Mouse (Mus musculus) kidney, postnatal 14 days (tissue): Measurements from ENCODE around the gene Bglap2.
A peak's percentile ranks its signal among the peaks of the same experiment; 100 is the strongest.
"Not testable (repeated sequence)": the region's sequence is repeated elsewhere in the genome, so short reads cannot be mapped to it uniquely, and the experiment has no call there.

Experiments
- DNase-seq: peaks from one replicate; pipeline ENCODE4 v3.0.0; 2022; ENCODE audit warnings: mixed read lengths

The Bglap2 gene

DNA sequence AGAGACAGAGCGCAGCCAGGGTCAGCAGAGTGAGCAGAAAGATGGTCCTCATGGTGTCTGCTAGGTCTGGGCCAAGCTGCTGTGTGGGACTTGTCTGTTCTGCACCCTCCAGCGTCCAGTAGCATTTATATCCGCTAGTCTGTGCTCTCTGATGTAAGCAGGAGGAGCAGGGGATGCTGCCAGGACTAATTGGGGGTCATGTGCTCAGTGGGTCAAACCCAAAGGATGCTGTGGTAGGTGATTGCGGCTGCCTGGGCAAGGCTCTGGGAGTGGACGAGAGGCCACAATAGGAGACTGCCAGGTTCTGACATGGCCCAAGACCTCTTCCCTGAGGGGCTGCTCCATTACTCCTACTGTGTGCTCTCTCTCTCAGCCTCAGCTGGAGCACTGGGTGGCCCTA lies 5.9 kb upstream of the Bglap2 start, which contains the start of gene Bglap:
Gene Bglap, minus strand, starts transcription at position 101 of the 400 bp plus-strand sequence.
- no peak for DNase-seq

DNA sequence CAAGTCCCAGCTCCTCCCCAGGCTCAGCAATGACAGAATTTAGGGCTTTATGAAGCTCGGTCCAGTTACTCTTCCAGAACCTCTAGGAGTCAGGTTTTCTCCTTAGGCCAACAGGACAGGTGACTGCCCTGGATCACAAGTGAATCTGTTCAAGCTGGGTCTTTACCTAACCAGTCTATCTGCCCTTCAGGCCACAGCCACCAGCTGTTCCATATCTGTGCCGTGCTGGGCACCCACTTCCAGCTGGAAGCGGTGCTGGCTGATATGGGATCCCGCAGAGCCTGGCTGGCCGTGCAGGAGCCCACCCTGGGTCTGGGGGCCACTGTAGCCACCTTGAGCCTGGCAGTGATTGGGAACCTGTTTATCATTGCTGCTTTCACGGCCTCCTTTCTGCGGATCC lies 3.9 kb upstream of the Bglap2 start:
- DNase-seq = not testable (repeated sequence)

DNA sequence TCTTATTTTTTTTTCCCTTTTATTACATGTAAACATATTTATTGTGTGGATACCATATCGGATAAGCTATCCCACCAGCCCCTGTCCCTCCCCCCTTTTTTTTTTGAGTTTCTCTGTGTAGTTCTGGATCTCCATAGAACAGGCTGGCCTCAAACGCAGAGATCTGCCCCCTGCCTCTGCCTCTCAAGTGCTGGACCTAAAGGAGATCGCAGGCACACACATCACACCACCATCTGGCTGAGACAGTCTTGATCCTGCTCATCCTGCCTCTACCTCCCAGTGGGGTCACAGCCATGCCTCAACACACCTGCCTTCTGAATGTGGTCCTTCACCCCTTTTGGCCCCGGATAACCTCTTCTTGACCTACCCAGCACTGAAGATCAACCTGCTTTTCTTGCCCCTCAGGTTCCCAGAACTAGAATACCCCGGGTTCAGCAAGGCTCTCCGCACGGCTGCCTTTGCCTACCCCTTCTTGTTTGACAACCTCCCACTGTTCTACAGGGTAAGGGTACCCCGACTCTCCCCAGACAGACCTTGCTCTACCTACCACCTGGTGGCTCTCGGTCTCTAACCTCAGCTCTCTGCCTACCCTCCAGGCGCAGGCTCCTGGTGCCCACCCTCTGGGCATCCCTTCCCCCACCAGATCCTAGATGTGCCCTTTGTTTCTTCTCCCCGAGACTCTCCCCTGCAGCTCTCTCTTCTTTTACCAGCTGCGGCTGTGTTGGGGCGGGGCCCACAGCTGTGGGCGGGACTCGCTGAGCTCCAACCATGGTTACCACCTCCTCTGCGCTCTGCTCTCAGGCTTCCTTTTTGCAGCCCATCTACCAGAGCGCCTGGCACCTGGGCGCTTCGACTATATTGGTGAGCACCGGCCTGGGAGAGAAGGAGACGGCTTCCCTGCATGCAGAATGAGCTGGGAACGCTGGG lies 3.2 kb upstream of the Bglap2 start:
- DNase-seq = peak; percentile 36

DNA sequence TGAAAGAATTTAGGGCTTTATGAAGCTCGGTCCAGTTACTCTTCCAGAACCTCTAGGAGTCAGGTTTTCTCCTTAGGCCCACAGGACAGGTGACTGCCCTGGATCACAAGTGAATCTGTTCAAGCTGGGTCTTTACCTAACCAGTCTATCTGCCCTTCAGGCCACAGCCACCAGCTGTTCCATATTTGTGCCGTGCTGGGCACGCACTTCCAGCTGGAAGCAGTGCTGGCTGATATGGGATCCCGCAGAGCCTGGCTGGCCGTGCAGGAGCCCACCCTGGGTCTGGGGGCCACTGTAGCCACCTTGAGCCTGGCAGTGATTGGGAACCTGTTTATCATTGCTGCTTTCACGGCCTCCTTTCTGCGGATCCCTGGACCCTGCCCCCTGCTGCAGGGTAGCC lies 1.9 kb downstream of the Bglap2 start:
- not testable (repeated sequence) for DNase-seq

DNA sequence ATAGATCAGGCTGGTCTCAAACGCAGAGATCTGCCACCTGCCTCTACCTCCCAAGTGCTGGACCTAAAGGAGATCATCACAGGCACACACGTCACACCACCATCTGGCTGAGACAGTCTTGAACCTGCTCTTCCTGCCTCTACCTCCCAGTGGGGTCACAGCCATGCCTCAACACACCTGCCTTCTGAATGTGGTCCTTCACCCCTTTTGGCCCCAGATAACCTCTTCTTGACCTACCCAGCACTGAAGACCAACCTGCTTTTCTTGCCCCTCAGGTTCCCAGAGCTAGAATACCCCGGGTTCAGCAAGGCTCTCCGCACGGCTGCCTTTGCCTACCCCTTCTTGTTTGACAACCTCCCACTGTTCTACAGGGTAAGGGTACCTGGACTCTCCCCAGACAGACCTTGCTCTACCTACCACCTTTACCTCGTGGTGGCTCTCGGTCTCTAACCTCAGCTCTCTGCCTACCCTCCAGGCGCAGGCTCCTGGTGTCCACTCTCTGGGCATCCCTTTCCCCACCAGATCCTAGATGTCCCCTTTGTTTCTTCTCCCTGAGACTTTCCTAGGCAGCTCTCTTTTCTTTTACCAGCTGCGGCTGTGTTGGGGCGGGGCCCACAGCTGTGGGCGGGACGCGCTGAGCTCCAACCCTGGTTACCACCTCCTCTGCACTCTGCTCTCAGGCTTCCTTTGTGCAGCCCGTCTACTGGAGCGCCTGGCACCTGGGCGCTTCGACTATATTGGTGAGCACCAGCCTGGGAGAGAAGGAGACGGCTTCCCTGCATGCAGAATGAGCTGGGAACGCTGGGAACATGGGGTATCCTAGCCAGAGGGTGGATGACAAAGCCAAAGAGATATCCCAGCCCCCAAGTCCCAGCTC lies 2.5 kb downstream of the Bglap2 start:
- DNase-seq = peak; percentile 43

DNA sequence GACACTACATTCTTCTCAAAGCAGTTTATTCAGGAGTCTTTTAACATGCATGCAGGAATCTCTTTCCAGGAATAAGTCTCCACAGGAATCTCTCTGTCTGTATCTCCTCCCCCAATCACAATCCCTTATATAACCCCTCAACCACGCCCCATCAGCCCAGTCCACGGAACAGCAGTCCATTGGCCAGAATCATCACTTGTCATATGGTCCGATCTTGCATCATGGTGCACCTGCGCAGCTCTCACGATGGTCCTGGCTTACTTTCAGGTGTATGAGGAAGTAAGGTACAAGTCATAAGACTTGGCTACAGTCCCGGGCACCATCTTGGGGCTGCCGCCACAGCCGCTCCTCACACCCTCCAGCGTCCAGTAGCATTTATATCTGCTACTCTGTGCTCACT lies 5.9 kb downstream of the Bglap2 start, which contains the start of gene Bglap3:
Gene Bglap3, minus strand, starts transcription at position 101 of the 400 bp plus-strand sequence.
- DNase-seq = not testable (repeated sequence)

DNA sequence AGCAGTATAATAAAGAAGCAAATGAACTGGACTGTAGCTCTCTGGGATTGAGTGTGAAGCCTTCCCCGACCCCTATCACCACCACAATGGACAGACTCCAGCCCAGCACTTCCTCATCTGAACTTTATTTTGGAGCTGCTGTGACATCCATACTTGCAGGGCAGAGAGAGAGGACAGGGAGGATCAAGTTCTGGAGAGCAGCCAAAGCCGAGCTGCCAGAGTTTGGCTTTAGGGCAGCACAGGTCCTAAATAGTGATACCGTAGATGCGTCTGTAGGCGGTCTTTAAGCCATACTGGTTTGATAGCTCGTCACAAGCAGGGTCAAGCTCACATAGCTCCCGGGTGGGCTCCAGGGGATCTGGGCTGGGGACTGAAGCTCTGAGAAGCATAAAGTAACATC lies 10.0 kb downstream of the Bglap2 start:
- DNase-seq = not testable (repeated sequence)

DNA sequence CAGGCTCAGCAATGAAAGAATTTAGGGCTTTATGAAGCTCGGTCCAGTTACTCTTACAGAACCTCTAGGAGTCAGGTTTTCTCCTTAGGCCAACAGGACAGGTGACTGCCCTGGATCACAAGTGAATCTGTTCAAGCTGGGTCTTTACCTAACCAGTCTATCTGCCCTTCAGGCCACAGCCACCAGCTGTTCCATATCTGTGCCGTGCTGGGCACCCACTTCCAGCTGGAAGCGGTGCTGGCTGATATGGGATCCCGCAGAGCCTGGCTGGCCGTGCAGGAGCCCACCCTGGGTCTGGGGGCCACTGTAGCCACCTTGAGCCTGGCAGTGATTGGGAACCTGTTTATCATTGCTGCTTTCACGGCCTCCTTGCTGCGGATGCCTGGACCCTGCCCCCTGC lies 11.0 kb downstream of the Bglap2 start:
- not testable (repeated sequence) for DNase-seq

DNA sequence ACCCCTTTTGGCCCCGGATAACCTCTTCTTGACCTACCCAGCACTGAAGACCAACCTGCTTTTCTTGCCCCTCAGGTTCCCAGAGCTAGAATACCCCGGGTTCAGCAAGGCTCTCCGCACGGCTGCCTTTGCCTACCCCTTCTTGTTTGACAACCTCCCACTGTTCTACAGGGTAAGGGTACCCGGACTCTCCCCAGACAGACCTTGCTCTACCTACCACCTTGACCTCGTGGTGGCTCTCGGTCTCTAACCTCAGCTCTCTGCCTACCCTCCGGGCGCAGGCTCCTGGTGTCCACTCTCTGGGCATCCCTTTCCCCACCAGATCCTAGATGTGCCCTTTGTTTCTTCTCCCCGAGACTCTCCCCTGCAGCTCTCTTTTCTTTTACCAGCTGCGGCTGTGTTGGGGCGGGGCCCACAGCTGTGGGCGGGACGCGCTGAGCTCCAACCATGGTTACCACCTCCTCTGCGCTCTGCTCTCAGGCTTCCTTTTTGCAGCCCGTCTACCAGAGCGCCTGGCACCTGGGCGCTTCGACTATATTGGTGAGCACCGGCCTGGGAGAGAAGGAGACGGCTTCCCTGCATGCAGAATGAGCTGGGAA lies 11.6 kb downstream of the Bglap2 start:
- peak; percentile 55 for DNase-seq

DNA sequence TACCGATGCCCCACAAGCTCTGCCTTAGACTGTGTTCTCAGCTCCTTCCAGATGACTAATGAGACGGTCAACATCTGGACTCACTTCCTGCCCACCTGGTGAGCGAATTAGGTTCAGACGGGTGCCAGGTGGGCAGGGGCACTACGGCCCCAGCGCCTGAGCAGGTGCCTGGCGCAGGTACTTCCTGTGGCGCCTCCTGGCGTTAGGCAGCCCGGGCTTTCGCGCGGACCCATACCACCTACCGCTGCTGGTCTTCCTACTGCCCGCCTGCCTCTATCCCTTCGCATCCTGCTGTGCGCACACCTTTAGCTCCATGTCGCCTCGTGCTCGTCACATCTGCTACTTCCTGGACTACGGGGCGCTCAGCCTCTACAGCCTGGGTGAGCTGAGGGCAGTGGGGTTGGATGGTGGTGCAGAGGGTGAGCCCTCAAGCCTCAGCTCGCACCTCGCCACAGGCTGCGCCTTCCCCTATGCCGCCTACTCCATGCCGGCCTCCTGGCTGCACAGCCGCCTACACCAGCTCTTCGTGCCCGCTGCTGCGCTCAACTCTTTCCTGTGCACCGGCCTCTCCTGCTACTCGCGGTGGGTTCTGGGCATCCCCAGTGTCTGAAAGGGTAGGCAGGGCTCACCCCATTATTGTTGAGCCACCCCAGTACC lies 12.7 kb downstream of the Bglap2 start:
- no peak for DNase-seq

DNA sequence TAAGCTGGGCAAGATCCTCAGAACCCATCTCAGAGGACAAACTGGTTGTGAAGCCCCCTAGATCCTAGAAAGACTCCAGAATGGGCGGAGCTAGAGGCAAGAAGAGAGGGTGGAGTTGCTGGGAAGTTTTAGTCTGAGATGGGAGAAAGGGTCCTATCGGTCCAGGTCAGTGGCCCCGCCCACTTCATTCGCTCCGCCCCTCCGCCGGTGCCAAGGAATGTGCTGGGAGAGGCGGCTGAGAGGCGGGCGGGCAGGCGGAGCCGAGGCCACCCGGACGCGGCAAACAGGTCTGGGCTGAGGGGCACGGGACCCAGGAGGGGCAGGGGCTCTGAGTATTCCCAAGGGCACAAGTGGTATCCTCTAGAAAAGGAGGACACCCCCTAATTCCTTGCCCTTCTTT lies 14.2 kb downstream of the Bglap2 start, which contains the start of gene Paqr6:
Gene Paqr6, plus strand, starts transcription at position 248 of the 400 bp plus-strand sequence.
- DNase-seq = peak; percentile 81

DNA sequence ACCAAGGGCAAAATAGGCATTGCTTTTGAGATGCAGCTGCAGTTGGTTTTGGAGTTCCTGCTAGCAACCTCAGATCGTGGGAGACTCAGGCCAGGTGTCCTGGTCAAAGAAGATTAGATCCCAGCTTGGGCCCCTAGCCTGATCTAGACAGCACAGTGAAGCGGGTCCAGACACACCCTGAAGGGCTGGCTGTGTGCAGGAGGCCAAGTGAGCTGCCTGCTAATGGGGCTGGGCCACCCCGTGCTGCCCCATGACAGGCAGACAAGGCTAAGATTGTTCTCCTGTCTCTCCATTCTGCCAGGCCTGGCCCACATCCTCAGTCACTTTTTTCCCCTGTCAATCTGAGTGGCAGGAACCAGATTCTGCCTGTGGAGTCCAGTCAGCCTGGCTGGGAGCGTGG lies 14.8 kb downstream of the Bglap2 start:
- DNase-seq = no peak

DNA sequence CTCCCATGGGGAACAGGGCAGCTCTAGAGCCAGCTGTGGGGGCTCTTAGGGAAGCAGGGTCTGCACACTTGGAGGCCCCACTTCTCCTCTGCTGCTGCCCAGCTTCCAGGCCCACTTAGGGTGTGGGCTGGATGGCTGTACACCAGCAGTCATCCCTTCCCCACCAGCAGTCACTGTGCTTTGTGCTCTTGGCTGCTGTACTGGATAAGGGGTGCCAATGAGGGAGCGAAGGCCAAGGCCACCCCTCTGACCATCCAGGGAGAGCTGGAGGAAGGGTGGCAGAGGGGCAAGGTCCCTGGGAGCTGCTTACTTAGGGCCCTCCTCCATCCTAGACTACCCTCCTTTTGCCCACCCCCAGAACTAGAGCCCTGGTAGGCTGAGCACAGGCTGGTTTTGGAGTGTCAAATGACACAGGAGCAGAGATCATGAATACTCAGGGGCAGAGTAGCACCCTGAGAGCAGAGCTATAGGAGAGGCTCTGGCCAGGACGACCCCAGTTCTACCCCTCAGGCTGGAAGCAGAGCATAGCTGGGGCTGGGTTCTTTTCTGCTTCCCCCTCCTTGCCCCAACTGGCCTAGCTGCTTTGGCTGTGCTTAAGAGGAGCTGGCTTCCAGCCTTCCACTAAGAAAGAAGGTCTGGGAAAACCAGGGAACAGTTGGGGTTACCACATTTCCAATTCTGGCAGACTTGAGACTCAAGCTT lies 16.7 kb downstream of the Bglap2 start:
- no peak for DNase-seq

DNA sequence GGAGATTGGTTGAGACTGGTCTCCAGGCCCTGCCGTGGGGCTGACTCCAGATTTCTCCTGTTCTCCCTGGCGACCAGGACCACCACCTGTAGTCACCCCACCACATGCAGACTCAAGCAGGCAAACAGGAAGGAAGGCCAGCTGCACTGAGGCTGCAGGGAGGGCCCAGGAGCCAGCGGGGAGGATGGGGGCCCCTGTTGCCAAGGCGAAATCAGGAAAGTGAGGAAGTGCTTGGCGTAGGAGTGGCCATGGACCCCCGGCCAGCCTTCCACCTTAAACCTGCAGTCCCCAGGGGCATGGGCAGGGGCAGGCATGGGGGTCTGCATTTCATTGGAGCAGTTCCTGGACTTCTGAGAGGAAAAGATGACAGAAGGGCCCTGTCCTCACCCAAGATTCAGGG lies 17.4 kb downstream of the Bglap2 start:
- no peak for DNase-seq

DNA sequence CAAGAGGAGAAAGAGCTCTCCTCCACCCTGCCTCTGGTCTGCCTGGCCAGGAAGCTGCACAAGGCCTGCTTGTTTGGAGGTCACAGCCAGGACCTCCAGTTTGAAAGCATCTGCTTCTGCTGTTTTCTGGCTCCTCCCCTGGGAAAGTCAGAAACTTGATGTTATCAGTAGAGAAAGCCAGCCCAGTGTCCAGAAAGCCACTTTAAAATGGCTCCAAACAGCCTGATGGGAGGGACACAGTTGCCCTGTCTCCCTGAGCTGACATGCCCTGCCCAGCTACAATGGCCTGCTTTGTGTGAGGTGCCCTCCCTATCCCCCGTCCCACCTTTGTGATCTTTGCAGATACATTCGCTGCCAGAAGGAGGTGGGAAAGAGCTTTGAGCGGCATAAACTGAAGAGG lies 18.5 kb downstream of the Bglap2 start:
- no peak for DNase-seq

DNA sequence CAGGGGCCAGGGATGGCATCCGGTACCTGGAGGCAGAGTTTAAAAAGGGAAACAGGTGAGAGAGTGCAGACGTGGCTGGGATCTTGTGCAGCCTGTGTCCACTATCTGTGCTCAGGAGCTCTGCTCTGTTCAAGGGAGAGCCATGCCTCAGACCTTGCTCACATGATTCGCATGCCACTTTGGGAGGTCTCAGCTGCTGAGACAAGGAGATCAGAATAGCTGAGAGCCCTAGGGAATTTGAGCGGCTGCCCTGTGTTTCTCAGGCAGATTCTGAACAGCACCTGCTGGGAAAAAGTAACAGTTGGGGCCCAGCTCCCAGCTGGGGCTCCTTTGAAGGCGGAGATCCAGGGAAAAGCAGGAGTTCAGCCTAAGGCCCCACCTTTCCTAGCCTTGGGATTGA lies 18.9 kb downstream of the Bglap2 start:
- no peak for DNase-seq

DNA sequence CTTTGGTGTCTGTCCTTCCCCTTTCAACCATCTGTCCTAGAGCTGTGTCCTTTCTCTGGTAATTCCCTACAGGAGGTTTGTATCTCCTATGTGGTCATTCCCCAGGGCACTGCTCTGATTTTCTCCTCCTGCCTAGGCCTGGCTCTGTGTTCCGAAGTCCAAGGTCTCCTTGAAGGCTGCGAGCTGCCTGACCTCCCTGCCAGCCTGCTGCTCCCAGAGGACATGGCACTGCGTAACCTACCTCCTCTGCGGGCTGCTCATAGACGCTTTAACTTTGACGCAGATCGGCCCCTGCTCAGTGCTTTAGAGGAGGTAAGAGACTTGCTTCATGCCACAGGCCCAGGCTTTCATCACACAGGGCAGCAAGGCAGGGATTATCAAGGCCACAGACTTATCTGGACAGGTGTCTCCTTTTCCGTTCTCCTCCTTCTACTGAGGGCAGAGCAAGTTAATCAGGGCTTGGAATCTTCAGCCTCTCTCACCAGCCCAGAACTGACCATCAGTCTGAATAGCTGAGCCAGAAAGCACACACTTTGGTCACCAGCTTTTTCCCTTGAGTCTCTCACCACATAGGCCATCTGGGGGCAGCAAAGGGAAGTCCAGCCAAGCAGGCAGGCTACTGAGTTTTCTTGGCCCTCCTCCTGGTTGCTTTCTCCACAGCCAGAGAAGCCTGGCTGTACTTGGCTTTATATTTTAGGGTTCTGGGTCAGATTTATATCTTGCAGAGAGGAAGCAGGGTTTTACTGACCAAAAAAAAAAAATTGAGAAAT lies 23.9 kb downstream of the Bglap2 start:
- DNase-seq = no peak

DNA sequence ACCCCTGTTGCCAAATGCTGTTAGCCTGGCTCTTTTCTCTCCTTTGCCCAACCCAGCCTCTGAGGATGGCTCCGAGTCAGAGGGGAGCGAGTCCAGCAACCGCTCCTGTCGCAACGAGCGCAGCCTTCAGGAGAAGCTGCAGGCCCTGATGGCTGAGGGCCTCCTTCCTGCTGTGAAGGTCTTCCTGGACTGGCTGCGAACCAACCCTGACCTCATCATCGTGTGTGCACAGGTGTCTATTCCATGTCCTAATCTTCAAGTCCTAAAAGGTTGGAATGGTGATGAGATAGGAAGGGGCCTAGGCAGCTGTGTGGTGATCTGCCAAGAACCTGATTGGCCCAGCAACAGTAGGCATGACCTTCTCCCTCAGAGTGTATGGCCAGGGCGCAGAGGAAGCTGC lies 25.6 kb downstream of the Bglap2 start:
- no peak for DNase-seq

DNA sequence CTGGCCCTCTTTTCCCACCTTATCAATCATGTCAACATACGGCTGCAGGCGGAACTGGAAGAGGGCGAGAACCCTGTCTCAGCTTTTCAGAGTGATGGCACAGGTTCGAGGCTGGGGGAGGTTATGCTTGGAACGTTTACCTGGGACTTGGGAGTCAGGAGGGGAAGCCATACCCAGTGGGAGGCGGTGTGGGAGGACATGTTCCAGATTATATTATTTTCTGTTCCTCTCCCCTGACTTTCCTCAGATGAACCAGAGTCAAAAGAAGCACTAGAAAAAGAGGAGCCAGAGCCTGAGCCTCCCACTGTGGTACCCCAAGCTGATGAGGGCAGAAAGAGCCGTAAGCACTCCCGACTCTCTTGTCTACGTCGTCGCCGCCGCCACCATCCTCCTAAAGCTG lies 27.8 kb downstream of the Bglap2 start:
- no peak for DNase-seq

DNA sequence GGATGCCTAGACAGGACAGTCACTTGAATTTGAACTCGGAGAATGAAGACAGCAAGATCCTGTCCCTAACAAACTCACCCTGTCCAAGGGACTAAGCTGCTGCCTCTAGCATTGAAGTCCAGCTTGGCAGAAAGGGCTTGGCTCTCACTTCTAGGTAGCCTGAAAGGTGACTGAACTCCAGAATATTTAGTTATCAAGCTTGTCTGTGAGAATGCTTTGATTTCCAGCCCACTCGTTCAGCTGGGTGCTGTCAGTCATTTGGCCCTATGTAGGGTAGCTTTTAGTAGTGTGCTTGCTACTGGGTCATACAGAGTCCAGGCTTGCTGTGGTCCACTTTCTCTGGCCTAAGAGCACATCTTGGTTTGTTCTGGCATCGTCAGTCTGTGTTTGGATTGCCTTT lies 39.5 kb downstream of the Bglap2 start:
- no peak for DNase-seq

DNA sequence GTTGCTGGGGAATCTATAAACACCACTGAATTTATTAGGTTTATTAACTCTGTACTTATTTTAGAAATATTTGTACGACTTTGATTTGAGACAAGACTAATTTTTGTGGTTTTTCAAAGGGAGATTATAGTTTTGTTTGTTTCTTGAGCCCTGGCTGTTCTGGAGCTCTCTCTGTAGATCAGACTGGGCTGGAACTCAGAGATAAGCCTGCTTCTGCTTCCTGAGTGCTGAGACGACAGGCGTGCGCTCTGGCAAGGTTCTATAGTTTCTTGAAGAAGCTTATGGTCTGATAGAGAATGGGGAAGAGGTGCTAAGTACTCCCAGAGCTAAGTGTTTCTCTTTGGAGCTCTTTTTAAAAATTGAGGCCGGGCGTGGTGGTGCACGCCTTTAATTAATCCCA lies 40.2 kb downstream of the Bglap2 start:
- no peak for DNase-seq
